Mouse (Mus musculus) olfactory bulb, adult 2 months (tissue): ENCODE results near the gene 2010315B03Rik. TPM values are rescaled to one million over a fixed set of nuclear protein-coding genes. Genes with fewer than 3 reads are reported as not detected.
A peak's percentile ranks its signal among the peaks of the same experiment; 100 is the strongest.

Experiments used
- H3K27ac ChIP-seq: fragments of 200-500 bp; 2 replicates; pipeline ENCODE4 v1.5.1; 2012; ENCODE audit warnings: low read depth, low read length; ENCODE audit not compliant: insufficient read depth
- H3K4me1 ChIP-seq: fragments of 200-500 bp; 2 replicates; pipeline ENCODE4 v1.6.1; 2012; ENCODE audit warnings: low read length; ENCODE audit not compliant: control insufficient read depth, insufficient read depth
- H3K4me3 ChIP-seq: fragments of 200-500 bp; 2 replicates; pipeline ENCODE4 v1.5.1; 2012; ENCODE audit warnings: mild to moderate bottlenecking, low read depth, low read length, moderate library complexity; ENCODE audit not compliant: insufficient read depth
- CTCF ChIP-seq: fragments of 200-500 bp; IDR thresholded peaks from 2 replicates; pipeline ENCODE4 v1.5.1; 2012; ENCODE audit warnings: low read depth, mild to moderate bottlenecking, low read length, moderate library complexity; ENCODE audit not compliant: insufficient read depth
- POLR2A ChIP-seq: fragments of 200-500 bp; IDR thresholded peaks from 2 replicates; pipeline ENCODE4 v1.6.1; 2012; ENCODE audit warnings: mild to moderate bottlenecking, low read depth, low read length, moderate library complexity; ENCODE audit not compliant: insufficient read depth
- WGBS: fragments of 180-500 bp; shearing (Covaris S2); methylation state at CpG from one replicate; pipeline ENCODE4 v1.1.7; 2018; 5-methylcytosine and 5-hydroxymethylcytosine counted together
- polyA plus RNA-seq: library from polyadenylated mRNA; stranded (reverse); fragments of >200 nt; gene quantifications from 2 replicates; pipeline ENCODE4 v1.2.4, GENCODE M21; 2012; ENCODE audit warnings: low replicate concordance; ENCODE audit not compliant: missing spikeins, insufficient read depth, insufficient read length

2010315B03Rik gene
- polyA plus RNA-seq: not detected in 2 replicates

- WGBS: under 1% methylated on average over 21 of the region's 22 CpGs
- Histone ChIP-seq H3K27ac (peak within 1 kb of the TSS; percentile 93), H3K4me1 (no peaks in the 10 kb centered on the region; the same call in 1 of the 2 replicates), H3K4me3 (peak within 1 kb of the TSS; percentile 92)
- TF ChIP-seq CTCF (peak; percentile 29; the same call in 1 of the 2 replicates), POLR2A (peak; percentile 62; the same call in 1 of the 2 replicates)
These were observed at the start of gene 2010315B03Rik for GRCm38 (mm10) chr9:124312171-124313142. TSS of gene 2010315B03Rik (minus strand) at chr9:124312696.

GRCm38 (mm10) chr9:124311502-124311901 is 994 bp downstream of the 2010315B03Rik start:
- H3K4me1 ChIP-seq: no peaks in the 10 kb centered on the region; the same call in 1 of the 2 replicates
- no peak for TF ChIP-seq CTCF
- TF ChIP-seq POLR2A: no peak
- no peak overlapping the region for H3K4me3 ChIP-seq
- H3K27ac ChIP-seq: no peak overlapping the region

- no peaks in the 10 kb centered on the region for H3K4me1 ChIP-seq
- H3K27ac ChIP-seq: no peak overlapping the region
- TF ChIP-seq CTCF: no peak
- TF ChIP-seq POLR2A: no peak
- no peak overlapping the region for H3K4me3 ChIP-seq
These were observed 24.2 kb downstream of the 2010315B03Rik start for GRCm38 (mm10) chr9:124288329-124288728.

- under 1% methylated on average over 22 of the region's 22 CpGs for WGBS
- TF ChIP-seq POLR2A (peak; percentile 57; the same call in 1 of the 2 replicates), CTCF (no peak)
- Histone ChIP-seq H3K27ac (peak overlapping the region; percentile 49), H3K4me3 (peak overlapping the region; percentile 73), H3K4me1 (peaks cover 5% of the 10 kb centered on the region)
These were observed 30.4 kb downstream of the 2010315B03Rik start for GRCm38 (mm10) chr9:124281912-124282686.

GRCm38 (mm10) chr9:124281448-124281791 is 31.1 kb downstream of the 2010315B03Rik start:
- TF ChIP-seq POLR2A (no peak), CTCF (no peak)
- H3K27ac ChIP-seq: 0 out of 2 replicates have a peak overlapping the region, but pooled peaks have one; percentile 38
- WGBS: 5% methylated on average over 1 of the region's 1 CpGs

GRCm38 (mm10) chr9:124280576-124281447 is 31.7 kb downstream of the 2010315B03Rik start:
- Histone ChIP-seq H3K4me1 (peaks cover 5% of the 10 kb centered on the region), H3K4me3 (peak overlapping the region; percentile 73; the same call in 1 of the 2 replicates), H3K27ac (no peak overlapping the region)
- 69% methylated on average over 2 of the region's 2 CpGs for WGBS
- TF ChIP-seq CTCF (no peak), POLR2A (no peak)

More at GRCm38 (mm10) chr9:124281448-124281791, 31.1 kb downstream of the 2010315B03Rik start:
- Histone ChIP-seq H3K4me1 (peaks cover 5% of the 10 kb centered on the region), H3K4me3 (peak overlapping the region; percentile 73)

GRCm38 (mm10) chr9:124279300-124279699 is 33.2 kb downstream of the 2010315B03Rik start:
- TF ChIP-seq POLR2A (no peak), CTCF (no peak)
- no peak overlapping the region for H3K27ac ChIP-seq
- peaks cover 5% of the 10 kb centered on the region for H3K4me1 ChIP-seq
- H3K4me3 ChIP-seq: no peak overlapping the region
- 47% methylated on average over 2 of the region's 2 CpGs for WGBS

- Histone ChIP-seq H3K4me1 (no peaks in the 10 kb centered on the region), H3K4me3 (no peak overlapping the region), H3K27ac (no peak overlapping the region)
- TF ChIP-seq POLR2A: no peak
- TF ChIP-seq CTCF: no peak
- WGBS: 92% methylated on average over 2 of the region's 2 CpGs
These were observed 37.4 kb downstream of the 2010315B03Rik start for GRCm38 (mm10) chr9:124275064-124275463.
